Mouse (Mus musculus): Measurements from ENCODE around the gene A4gnt.

- TF ChIP-seq CTCF (IDR thresholded peaks at IDR 0.05; ENCODE audit: extremely low read depth, insufficient read depth, low read length) (no peak), POLR2A (IDR thresholded peaks at IDR 0.05; ENCODE audit: extremely low read depth, insufficient read depth, low read length) (no peak)
Observed at GRCm38 (mm10) chr9:99622966-99623365, 10.7 kb downstream of the A4gnt start.
